Mouse (Mus musculus) 3T3-L1 (cell line): ENCODE measurements at regions not wholly inside any gene's neighbourhood (a gene's known extent, or its start where the extent isn't known, plus 50 kb on each side); places are given as distances from the start of the nearest gene placed in this dataset.
"Not testable (repeated sequence)": the region's sequence is repeated elsewhere in the genome, so short reads cannot be mapped to it uniquely, and the experiment has no call there.

Source experiments
- DNase-seq: peaks from one replicate; pipeline ENCODE4 v3.0.0-alpha.2; 2015; ENCODE audit warnings: low read depth, low spot score

GRCm38 (mm10) chr17:83993028-83993427 is 145.3 kb upstream of the Haao start:
- peak; percentile 98 for DNase-seq

DNA sequence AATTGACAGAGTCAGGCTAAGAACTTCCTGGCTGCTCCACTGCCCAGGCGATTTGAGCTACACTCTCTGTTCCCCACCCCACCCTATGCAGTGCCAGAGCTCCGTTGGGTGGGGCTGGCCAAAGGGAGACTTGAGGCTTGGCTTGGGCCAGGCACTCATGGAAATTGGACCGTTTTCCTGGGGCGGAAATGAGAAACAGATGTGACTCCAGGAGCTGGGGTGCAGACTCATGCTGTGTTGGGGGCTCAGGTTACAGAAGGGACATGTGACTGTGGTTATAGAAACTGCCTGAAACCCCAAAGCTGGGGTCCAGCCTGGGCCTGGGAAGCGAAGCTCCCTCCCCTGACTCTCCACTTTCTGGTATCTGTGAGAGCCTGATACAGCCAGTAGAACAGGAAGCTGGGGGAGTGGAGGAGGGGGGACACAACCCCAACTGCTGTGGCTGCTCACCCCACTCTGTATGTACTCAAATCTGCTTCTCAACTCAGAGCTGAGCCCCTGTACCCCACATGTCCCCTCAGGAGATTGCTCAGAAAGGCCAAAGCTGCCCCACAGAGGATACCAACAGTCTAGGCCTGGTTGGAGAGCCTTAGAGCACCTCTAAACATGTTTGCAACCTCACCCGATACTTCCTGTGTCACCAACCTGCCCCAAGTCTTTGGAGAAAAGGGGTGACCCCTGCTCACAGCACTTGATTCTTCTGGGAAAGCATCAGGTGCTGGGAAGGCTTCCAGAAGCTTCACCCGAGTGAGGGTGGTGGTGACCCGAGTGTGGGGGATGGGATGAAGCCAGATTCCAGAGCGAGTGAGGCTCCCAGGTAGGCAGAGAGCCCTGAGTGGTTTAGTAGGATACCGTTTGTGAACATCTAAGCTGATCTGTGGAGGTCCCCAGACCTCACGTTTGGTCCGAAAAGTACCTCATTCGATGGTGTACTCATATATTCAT is 142.9 kb upstream of the Haao start:
- DNase-seq: peak; percentile 100

DNA sequence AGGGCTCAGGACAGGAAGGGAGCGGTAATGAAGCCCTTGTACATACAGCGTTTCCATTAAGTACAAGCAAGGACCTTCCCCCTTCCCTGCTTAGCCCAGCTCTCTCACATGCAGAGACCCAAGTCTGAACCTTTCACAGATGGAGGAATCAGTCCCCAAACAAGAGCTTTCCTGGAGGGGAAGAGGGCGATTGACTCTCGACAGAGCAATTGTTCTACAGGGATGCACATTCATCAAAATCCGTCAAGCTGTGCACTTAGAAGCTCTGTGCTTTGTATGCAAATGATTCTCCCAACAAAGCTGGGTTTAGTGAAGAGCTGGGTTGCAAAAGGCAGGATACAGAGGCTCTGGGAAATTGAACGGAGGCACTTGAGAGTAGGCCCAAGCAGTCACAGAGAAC is 141.1 kb upstream of the Haao start:
- no peak for DNase-seq

DNA sequence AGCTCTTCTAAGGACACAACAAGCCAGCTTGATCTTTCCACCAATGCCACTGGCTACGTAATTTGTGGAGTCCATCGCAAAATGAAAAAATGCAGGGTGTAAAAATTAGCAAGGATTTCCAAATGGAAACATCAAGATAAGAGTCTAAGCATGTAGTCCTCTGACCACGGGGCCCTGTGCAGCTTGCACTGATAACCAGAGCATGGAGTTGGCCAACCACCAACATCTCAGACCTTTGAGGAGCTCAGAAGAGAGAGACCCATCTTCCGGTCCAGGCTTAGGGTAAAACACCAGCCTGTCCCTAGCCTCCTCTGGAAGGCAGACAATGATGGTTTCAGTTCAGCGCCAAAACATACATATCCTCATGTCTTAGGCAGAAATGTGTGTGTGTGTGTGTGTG is 140.4 kb upstream of the Haao start:
- DNase-seq: no peak

- no peak for DNase-seq
Observed at GRCm38 (mm10) chr17:83987683-83988082, 139.9 kb upstream of the Haao start.

DNA sequence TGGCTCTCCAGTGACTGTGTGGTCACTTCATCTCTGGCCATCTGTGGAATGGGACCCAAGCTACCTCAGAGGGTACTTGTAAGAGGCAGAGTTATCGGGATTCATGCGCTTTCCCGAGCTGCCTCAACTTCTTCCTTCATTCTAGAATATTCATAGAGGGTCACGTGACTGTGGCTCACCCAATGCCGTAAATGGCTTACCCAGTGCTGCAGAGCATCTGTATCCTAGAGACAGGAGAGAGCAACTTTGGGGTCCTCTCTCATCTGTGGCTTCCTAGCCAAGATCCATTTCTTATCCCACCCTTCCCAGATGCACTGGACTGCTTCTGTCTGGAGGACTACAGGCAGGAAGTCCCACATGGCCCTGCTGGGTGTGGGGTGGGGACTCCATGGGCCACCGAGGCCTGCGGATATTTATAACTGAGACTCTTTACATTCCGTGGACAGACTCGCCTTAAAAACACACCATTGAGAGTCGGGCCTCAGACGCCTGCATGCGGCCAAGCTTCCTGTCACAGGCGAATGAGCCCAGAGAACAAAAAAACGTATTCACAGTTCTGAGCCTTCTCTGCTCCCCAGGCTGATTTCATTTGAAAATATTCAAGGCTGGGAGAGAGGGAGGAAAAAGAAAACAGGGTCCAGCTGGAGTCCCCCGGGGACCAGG is 138.3 kb upstream of the Haao start:
- DNase-seq: no peak

DNA sequence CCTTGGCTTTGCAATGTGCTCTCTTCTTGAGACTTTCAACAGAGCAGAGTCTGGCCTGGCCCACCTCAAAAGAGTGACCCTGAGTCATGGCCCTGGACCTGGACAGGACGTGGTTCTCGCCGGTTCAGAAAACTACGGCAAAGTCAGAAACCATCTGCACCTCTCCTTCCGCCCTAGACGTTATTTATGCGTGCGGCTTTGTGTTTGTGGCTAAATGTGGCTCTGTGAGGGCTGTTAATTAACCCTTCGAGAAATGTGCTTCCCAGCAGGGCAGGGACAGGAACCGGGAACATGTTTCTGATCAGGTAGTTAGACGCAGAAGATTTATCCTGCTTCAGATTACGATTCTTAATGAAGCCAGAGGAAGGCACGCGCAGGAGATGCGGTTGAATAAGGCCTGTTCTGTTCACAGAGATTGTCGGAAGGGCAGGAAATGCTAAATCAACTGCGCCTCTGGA is 137.6 kb upstream of the Haao start:
- no peak for DNase-seq

GRCm38 (mm10) chr17:83983837-83984388 is 136.2 kb upstream of the Haao start:
- no peak for DNase-seq

DNA sequence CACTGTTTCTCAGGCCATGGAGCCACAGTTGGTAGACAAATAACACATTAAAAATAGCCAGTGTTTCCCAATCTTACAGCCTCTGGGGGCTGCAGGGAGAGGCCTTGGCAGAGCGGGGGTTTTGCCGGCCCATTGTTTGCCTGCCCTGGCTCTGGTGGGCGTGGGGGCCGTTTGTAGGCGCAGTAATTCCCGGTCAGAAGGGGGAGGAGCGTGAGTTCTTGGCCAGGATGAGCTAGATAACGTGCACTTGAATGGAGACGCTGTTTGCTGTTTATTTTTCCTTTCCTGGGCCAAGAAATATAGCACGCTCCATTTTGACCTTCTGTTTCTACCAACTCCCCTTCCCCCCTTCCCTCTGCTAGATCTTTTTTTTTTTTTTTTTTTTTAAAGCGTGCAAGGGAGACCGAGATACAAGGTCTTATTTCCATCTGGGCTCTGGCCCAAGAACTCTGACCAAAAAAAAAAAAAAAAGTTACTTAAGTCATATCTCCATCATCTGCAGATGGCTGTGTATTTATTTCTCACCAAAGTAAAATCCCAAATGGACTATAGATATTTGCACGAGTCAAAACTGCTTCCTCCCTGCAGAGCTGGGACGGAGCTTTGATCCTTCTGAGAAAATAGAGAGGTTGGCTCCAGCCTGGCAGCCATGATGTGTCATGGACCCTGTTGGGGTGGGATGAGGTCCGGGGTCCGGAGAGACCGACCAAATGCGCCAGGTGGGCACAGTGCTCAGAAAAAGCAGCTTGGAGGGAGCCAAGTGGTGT is 135.5 kb upstream of the Haao start:
- DNase-seq: peak; percentile 99

GRCm38 (mm10) chr17:83982700-83983069 is 134.9 kb upstream of the Haao start:
- DNase-seq: no peak

DNA sequence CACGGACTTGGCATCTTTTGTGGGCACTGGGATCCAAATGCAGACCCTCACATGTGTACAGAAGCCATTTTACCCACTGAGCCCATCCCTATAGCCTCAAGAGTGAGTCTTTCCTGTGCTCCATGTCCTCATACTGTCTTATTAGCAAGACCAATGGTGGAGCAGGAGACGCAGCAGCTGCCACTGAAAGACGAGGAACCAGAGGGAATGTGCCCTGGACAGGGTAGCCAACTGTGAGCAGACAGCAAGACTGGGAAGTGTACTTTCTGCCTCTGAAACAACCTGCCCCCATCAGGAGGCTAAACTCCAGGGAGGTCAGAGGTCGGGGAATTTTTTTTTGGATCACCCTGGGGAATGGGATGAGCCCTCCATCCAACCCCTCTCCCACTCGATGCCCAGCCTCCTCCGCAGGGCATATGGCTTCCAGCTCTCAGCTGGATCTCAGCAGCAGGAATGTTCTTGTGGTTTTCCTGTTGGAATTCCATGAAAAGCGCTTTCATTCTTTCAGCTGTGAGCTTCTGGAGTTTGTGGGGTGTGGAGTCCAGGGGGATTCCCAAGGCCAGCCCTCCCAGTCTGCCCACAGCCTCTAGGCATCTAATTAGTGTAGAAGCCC is 131.2 kb upstream of the Haao start:
- DNase-seq: peak; percentile 98

- no peak for DNase-seq
Observed at GRCm38 (mm10) chr17:83977725-83978124, 130.0 kb upstream of the Haao start.

DNA sequence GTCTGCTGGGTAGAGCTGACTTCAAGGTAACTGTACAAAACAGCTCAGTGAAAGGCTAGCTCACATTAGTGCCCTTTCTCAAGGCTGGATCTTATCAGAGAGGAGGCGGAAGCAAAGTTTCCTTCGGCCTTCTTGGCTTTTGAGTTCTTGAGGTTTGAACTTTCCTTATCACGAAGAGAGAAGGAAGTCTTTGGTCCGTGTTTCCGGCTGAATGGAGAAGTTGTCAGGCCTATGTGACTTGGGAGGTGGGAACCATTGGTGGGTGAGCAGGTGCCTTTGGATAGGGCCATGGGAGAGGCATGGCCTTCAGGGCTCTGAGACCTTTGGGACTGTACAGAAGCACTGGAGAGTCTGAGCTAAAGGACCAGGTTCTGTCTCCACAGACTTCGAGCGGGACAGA is 128.1 kb upstream of the Haao start:
- no peak for DNase-seq

- peak; percentile 94 for DNase-seq
Observed at GRCm38 (mm10) chr17:83973461-83974350, 125.9 kb upstream of the Haao start.

- DNase-seq: no peak
Observed at GRCm38 (mm10) chr17:83972874-83973273, 125.1 kb upstream of the Haao start.

GRCm38 (mm10) chr17:83972470-83972869 is 124.7 kb upstream of the Haao start:
- DNase-seq: no peak

- DNase-seq: no peak
Observed at GRCm38 (mm10) chr17:83972026-83972425, 124.3 kb upstream of the Haao start.

GRCm38 (mm10) chr17:83969407-83969826 is 121.7 kb upstream of the Haao start:
- no peak for DNase-seq

DNA sequence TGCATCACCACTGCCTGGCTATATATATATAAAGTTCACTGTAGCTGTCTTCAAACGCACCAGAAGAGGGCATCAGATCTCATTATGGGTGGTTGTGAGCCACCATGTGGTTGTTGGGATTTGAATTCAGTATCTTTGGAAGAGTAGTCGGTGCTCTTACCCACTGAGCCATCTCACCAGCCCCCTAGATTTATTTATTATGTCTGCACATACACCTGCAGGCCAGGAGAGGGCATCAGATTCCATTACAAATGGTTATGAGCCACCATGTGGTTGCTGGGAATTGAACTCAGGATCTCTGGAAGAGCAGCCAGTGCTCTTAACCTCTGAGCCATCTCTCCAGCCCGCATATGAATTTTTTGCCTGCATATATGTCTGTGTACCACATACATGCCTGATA is 120.4 kb upstream of the Haao start:
- not testable (repeated sequence) for DNase-seq

GRCm38 (mm10) chr17:83967007-83967406 is 119.2 kb upstream of the Haao start:
- DNase-seq: no peak
